Mouse (Mus musculus): ENCODE results near the gene Man1c1. TPM values are rescaled to one million over a fixed set of nuclear protein-coding genes. Genes with fewer than 3 reads are reported as not detected.

Man1c1 gene
- polyA plus RNA-seq, 1 experiment from 2014 or later: 1.9 TPM

- Histone ChIP-seq H3K9ac (ENCODE audit: low read length) (peak overlapping the region; percentile 29; the same call in 1 of the 2 replicates), H3K27me3 (replicated peaks; ENCODE audit: control insufficient read depth, insufficient read depth, low read length) (no peaks in the 10 kb centered on the region), H3K4me2 (ENCODE audit: low read length) (no peak overlapping the region), H3K27ac (ENCODE audit: low read depth, low read length) (no peak overlapping the region), H3K4me3 (ENCODE audit: low read depth, low read length) (no peak overlapping the region), H3K9me3 (replicated peaks; ENCODE audit: control insufficient read depth, low read length) (no peaks in the 10 kb centered on the region), H3K4me1 (ENCODE audit: control insufficient read depth, insufficient read depth, low read length) (peaks cover 19% of the 10 kb centered on the region), H3K36me3 (ENCODE audit: control insufficient read depth, insufficient read depth, low read length) (no peaks in the 10 kb centered on the region)
- WGBS: 22% methylated on average over 11 of the region's 11 CpGs
- DNase-seq (ENCODE audit: low spot score): no peak
- ATAC-seq: 0 out of 2 replicates have a peak, but pooled peaks have one; percentile 24
These were observed 124.9 kb downstream of the Man1c1 start for GRCm38 (mm10) chr4:134579212-134579611.

- no peak overlapping the region for H3K4me3 ChIP-seq (ENCODE audit: low read depth, low read length)
- no peak overlapping the region for H3K9ac ChIP-seq (ENCODE audit: low read length)
- no peaks in the 10 kb centered on the region for H3K9me3 ChIP-seq (replicated peaks; ENCODE audit: control insufficient read depth, low read length)
- no peak overlapping the region for H3K4me2 ChIP-seq (ENCODE audit: low read length)
- peak; percentile 63 for DNase-seq (ENCODE audit: low spot score)
- H3K27me3 ChIP-seq (replicated peaks; ENCODE audit: control insufficient read depth, insufficient read depth, low read length): no peaks in the 10 kb centered on the region
- 71% methylated on average over 5 of the region's 5 CpGs for WGBS
- no peaks in the 10 kb centered on the region for H3K36me3 ChIP-seq (ENCODE audit: control insufficient read depth, insufficient read depth, low read length)
- no peak overlapping the region for H3K27ac ChIP-seq (ENCODE audit: low read depth, low read length)
- no peak for ATAC-seq
- H3K4me1 ChIP-seq (ENCODE audit: control insufficient read depth, insufficient read depth, low read length): peaks cover 19% of the 10 kb centered on the region
These were observed 125.7 kb downstream of the Man1c1 start for GRCm38 (mm10) chr4:134578407-134578806.

GRCm38 (mm10) chr4:134577281-134577680 lies 126.8 kb downstream of the Man1c1 start:
- no peaks in the 10 kb centered on the region for H3K27me3 ChIP-seq (replicated peaks; ENCODE audit: control insufficient read depth, insufficient read depth, low read length)

GRCm38 (mm10) chr4:134575486-134575885 lies 128.6 kb downstream of the Man1c1 start:
- no peak overlapping the region for H3K27ac ChIP-seq (ENCODE audit: low read depth, low read length)
- H3K9ac ChIP-seq (ENCODE audit: low read length): no peak overlapping the region
- H3K4me3 ChIP-seq (ENCODE audit: low read depth, low read length): no peak overlapping the region
- ATAC-seq: no peak
- H3K9me3 ChIP-seq (replicated peaks; ENCODE audit: control insufficient read depth, low read length): no peaks in the 10 kb centered on the region
- 69% methylated on average over 11 of the region's 11 CpGs for WGBS
- no peak for DNase-seq (ENCODE audit: low spot score)
- H3K4me2 ChIP-seq (ENCODE audit: low read length): no peak overlapping the region
- no peaks in the 10 kb centered on the region for H3K36me3 ChIP-seq (ENCODE audit: control insufficient read depth, insufficient read depth, low read length)
- peaks cover 19% of the 10 kb centered on the region for H3K4me1 ChIP-seq (ENCODE audit: control insufficient read depth, insufficient read depth, low read length)
- H3K27me3 ChIP-seq (replicated peaks; ENCODE audit: control insufficient read depth, insufficient read depth, low read length): no peaks in the 10 kb centered on the region

More at GRCm38 (mm10) chr4:134577281-134577680, 126.8 kb downstream of the Man1c1 start:
- DNase-seq (ENCODE audit: low spot score) (no peak), ATAC-seq (no peak)
- peaks cover 19% of the 10 kb centered on the region for H3K4me1 ChIP-seq (ENCODE audit: control insufficient read depth, insufficient read depth, low read length)
- WGBS: 91% methylated on average over 2 of the region's 2 CpGs
- no peaks in the 10 kb centered on the region for H3K9me3 ChIP-seq (replicated peaks; ENCODE audit: control insufficient read depth, low read length)
- H3K27ac ChIP-seq (ENCODE audit: low read depth, low read length): no peak overlapping the region
- H3K9ac ChIP-seq (ENCODE audit: low read length): no peak overlapping the region
- no peak overlapping the region for H3K4me3 ChIP-seq (ENCODE audit: low read depth, low read length)
- no peaks in the 10 kb centered on the region for H3K36me3 ChIP-seq (ENCODE audit: control insufficient read depth, insufficient read depth, low read length)
- no peak overlapping the region for H3K4me2 ChIP-seq (ENCODE audit: low read length)

- Histone ChIP-seq H3K27ac (ENCODE audit: low read depth, low read length) (no peak overlapping the region), H3K4me2 (ENCODE audit: low read length) (no peak overlapping the region), H3K27me3 (replicated peaks; ENCODE audit: control insufficient read depth, insufficient read depth, low read length) (no peaks in the 10 kb centered on the region), H3K36me3 (ENCODE audit: control insufficient read depth, insufficient read depth, low read length) (no peaks in the 10 kb centered on the region), H3K9ac (ENCODE audit: low read length) (no peak overlapping the region), H3K4me1 (ENCODE audit: control insufficient read depth, insufficient read depth, low read length) (peaks cover 3% of the 10 kb centered on the region), H3K9me3 (replicated peaks; ENCODE audit: control insufficient read depth, low read length) (no peaks in the 10 kb centered on the region), H3K4me3 (ENCODE audit: low read depth, low read length) (no peak overlapping the region)
- DNase-seq (ENCODE audit: low spot score) (no peak), ATAC-seq (no peak)
- WGBS: 88% methylated on average over 24 of the region's 24 CpGs
These were observed 131.4 kb downstream of the Man1c1 start for GRCm38 (mm10) chr4:134572449-134573300.

- Histone ChIP-seq H3K36me3 (ENCODE audit: control insufficient read depth, insufficient read depth, low read length) (no peaks in the 10 kb centered on the region), H3K27me3 (replicated peaks; ENCODE audit: control insufficient read depth, insufficient read depth, low read length) (no peaks in the 10 kb centered on the region), H3K4me3 (ENCODE audit: low read depth, low read length) (no peak overlapping the region), H3K4me2 (ENCODE audit: low read length) (no peak overlapping the region), H3K27ac (ENCODE audit: low read depth, low read length) (peak overlapping the region; percentile 27; the same call in 1 of the 2 replicates), H3K9ac (ENCODE audit: low read length) (no peak overlapping the region), H3K9me3 (replicated peaks; ENCODE audit: control insufficient read depth, low read length) (no peaks in the 10 kb centered on the region), H3K4me1 (ENCODE audit: control insufficient read depth, insufficient read depth, low read length) (peaks cover 6% of the 10 kb centered on the region)
- ATAC-seq: no peak
- WGBS: 63% methylated on average over 14 of the region's 14 CpGs
- peak; percentile 65 for DNase-seq (ENCODE audit: low spot score)
These were observed 133.2 kb downstream of the Man1c1 start for GRCm38 (mm10) chr4:134570704-134571451.

- Histone ChIP-seq H3K36me3 (ENCODE audit: control insufficient read depth, insufficient read depth, low read length) (no peaks in the 10 kb centered on the region), H3K27ac (ENCODE audit: low read depth, low read length) (no peak overlapping the region), H3K4me1 (ENCODE audit: control insufficient read depth, insufficient read depth, low read length) (peaks cover 6% of the 10 kb centered on the region), H3K27me3 (replicated peaks; ENCODE audit: control insufficient read depth, insufficient read depth, low read length) (no peaks in the 10 kb centered on the region), H3K9ac (ENCODE audit: low read length) (no peak overlapping the region), H3K9me3 (replicated peaks; ENCODE audit: control insufficient read depth, low read length) (no peaks in the 10 kb centered on the region), H3K4me3 (ENCODE audit: low read depth, low read length) (no peak overlapping the region), H3K4me2 (ENCODE audit: low read length) (no peak overlapping the region)
- WGBS: 74% methylated on average over 8 of the region's 8 CpGs
- DNase-seq (ENCODE audit: low spot score) (no peak), ATAC-seq (no peak)
These were observed 134.3 kb downstream of the Man1c1 start for GRCm38 (mm10) chr4:134569831-134570230.

- Histone ChIP-seq H3K36me3 (ENCODE audit: control insufficient read depth, insufficient read depth, low read length) (no peaks in the 10 kb centered on the region), H3K27ac (ENCODE audit: low read depth, low read length) (no peak overlapping the region), H3K4me2 (ENCODE audit: low read length) (no peak overlapping the region), H3K27me3 (replicated peaks; ENCODE audit: control insufficient read depth, insufficient read depth, low read length) (no peaks in the 10 kb centered on the region), H3K4me1 (ENCODE audit: control insufficient read depth, insufficient read depth, low read length) (peaks cover 6% of the 10 kb centered on the region), H3K9me3 (replicated peaks; ENCODE audit: control insufficient read depth, low read length) (no peaks in the 10 kb centered on the region), H3K9ac (ENCODE audit: low read length) (no peak overlapping the region), H3K4me3 (ENCODE audit: low read depth, low read length) (no peak overlapping the region)
- 74% methylated on average over 6 of the region's 6 CpGs for WGBS
- no peak for DNase-seq (ENCODE audit: low spot score)
- no peak for ATAC-seq
These were observed 134.9 kb downstream of the Man1c1 start for GRCm38 (mm10) chr4:134569205-134569604.
